Mouse (Mus musculus) hematopoietic stem cell, adult 5-6 weeks (primary cell): ENCODE results near the gene Sipa1. TPM values are rescaled to one million over a fixed set of nuclear protein-coding genes. Genes with fewer than 3 reads are reported as not detected.

Source experiments
- ATAC-seq, 2 experiments: fragments of 125-278 bp in 1 of 2; replicated peaks in 1 of 2; 2 replicates each; pipeline ENCODE4 v1.8.0; 2016 to 2017; ENCODE audit warnings: inconsistent platforms in 2 of 2, mild to moderate bottlenecking in 2 of 2, moderate number of reproducible peaks in 2 of 2, low read depth in 1 of 2, moderate TSS enrichment in 1 of 2; ENCODE audit not compliant: low FRiP score in 2 of 2, poor library complexity in 2 of 2, severe bottlenecking in 2 of 2, insufficient read depth in 1 of 2, low TSS enrichment in 1 of 2
- total RNA-seq: library from RNA; stranded (forward); fragments of 172-1452, 232-1000 nt; gene quantifications from 2 replicates; pipeline ENCODE4 v1.2.3, GENCODE M21; 2017

Sipa1 gene
- total RNA-seq = 33.0 and 33.8 TPM in 2 replicates

- ATAC-seq = peak; percentile 83 to 89
Measured at GRCm38 (mm10) chr19:5662981-5663913, at the start of gene Sipa1. Gene Sipa1 (minus strand): TSS chr19:5663707.

GRCm38 (mm10) chr19:5713255-5713654 lies 49.7 kb upstream of the Sipa1 start:
- ATAC-seq = no peak

DNA sequence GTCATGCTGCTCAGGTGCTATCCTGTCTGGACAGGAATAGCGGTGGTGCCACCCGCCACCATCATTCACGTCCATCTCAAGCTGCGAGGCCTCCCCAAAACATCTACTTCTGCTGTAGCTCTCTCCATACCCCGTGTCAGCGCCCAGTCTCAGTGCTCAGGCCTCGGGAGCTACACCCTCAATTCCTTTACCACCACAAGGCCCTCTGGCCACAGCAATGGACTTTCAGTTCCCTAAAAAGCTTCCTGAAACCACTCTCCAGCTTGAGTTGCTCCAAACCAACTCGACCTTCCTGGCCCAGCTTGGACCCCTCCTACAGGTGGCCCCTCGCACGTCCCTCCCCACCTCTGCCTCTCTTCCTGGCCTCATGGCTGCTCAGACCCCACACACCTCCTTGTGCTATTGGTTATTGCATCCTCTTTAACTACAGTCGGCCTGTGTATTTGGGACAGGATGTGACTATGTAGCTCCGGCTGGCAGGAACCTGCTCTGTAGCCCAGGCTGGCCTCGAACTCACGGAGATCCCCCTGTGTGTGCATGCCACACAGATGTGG lies 48.5 kb upstream of the Sipa1 start:
- peak in 1 of 2 experiments; percentile 37; a peak in 2 of 4 replicates for ATAC-seq

DNA sequence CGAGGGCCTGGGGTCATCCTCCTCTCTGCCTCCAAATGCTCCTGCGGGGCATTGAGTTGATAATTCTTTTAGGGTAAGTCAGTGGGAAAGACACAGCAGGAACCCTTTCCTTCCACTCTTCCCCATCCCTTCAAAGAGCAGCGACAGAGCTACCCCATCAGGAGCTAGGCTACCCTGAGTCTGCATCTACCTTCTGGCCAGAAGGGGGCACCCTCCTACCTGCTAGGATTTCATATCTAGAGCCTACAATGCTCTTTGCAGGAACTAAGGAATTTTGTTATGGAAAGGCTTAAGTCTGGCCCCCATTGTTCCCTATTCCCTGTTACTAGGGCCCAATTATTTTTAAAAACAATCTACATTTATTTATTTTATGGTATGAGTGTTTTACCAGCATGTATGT lies 47.7 kb upstream of the Sipa1 start:
- ATAC-seq = no peak

- no peak for ATAC-seq
Measured at GRCm38 (mm10) chr19:5710581-5710980, 47.1 kb upstream of the Sipa1 start.

DNA sequence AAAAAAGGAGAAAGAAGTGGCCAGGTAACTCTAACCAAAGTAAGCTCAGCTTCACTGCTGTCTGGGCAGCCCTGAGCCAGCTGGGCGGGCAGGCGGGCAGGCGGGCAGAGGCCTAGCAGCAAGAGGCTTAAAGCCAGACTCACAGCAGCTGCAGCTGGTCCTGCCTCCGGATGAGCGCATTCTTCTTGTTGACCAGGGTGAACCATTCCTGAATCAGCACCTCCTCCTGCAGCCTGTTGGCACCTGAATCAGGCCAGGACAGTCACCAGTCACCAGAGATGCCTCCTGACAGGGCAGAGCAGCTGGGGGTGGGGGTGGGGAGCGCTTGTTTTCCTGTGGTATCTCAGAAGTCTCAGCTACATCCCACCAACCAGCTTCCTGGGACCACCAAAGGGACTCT lies 46.6 kb upstream of the Sipa1 start:
- ATAC-seq = no peak

- peak; percentile 49 to 54 for ATAC-seq
Measured at GRCm38 (mm10) chr19:5704801-5705571, 41.5 kb upstream of the Sipa1 start.

- ATAC-seq = 0 out of 4 replicates have a peak, but pooled peaks of 1 of the 2 experiments have one; percentile 1
Measured at GRCm38 (mm10) chr19:5704163-5704800, 40.8 kb upstream of the Sipa1 start, which contains the start of gene Kcnk7. Gene Kcnk7 (plus strand): TSS chr19:5704367.

- ATAC-seq = no peak
Measured at GRCm38 (mm10) chr19:5695849-5696462, 32.4 kb upstream of the Sipa1 start.

- ATAC-seq = no peak
Measured at GRCm38 (mm10) chr19:5693801-5694200, 30.3 kb upstream of the Sipa1 start.

GRCm38 (mm10) chr19:5692913-5693396 lies 29.4 kb upstream of the Sipa1 start:
- no peak for ATAC-seq

DNA sequence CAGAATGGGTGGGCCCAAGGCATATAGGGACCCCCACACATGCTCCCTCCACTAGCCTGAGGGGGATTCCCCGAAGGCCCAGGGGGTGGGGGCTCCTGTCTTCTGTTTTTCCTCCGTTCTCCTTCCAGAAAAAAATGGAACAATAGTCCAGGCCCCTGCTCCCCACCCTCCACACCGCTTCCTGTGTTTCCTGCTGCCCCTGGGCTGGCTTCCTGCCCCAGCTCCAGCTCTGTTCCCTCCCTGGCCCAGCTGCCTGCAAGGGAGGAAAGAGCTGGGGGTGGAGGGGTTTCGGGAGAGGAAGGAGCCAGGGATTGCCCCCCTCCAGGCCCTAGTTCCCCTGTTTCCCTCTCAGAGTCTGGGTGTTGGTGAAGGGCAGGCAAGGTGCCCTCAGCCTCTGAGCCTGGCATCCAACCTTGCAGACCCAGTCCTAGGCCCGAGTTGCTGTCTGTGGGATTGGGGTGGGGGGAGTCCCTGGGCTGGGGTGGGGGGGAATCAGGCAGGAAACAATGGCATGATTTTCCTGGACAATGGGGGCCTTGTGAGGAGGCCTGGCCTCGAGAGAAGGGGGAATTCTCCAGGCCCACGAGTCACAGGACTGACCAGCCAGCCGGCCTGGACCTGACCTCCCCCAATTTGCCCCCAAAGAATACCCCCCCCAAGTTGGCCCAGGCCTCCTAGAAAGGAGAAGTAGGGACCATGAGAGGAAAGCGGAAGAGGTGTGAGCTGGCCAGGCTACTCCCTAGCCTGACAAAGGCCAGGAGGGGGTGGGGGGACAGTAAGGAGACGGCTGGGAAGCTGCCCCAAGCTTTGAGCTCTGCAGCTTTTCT lies 28.8 kb upstream of the Sipa1 start:
- ATAC-seq = no peak

- no peak for ATAC-seq
Measured at GRCm38 (mm10) chr19:5691601-5692000, 28.1 kb upstream of the Sipa1 start.

GRCm38 (mm10) chr19:5690343-5690735 lies 26.8 kb upstream of the Sipa1 start:
- no peak for ATAC-seq

GRCm38 (mm10) chr19:5689565-5690342 lies 26.2 kb upstream of the Sipa1 start:
- ATAC-seq = peak; percentile 70 to 72

GRCm38 (mm10) chr19:5689088-5689428 lies 25.6 kb upstream of the Sipa1 start:
- ATAC-seq = no peak
